Mouse (Mus musculus): Measurements from ENCODE around the gene Slc35a1.

DNA sequence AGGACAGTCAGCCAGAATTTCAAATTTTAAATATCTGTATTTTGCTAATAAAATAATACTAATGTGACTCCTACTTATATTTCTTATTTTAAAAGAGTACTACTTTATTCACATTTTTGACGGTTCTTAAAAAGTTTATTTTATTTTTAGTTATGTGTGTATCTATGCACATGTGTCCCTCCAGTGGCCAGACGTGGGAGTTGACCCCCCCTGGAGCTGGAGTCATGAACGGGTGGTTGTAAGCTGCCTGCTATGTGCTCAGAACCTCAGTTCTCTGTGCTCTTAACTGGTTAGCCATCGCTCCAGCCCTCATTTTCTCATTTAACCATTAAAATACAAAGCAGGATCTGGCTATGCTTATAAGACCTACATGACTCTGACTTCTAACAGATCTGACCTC is 15.8 kb upstream of the Slc35a1 start:
- TF ChIP-seq CTCF (IDR thresholded peaks at IDR 0.05) (no peak), EP300 (IDR thresholded peaks at IDR 0.05) (no peak)
